In the genomic region with DNA sequence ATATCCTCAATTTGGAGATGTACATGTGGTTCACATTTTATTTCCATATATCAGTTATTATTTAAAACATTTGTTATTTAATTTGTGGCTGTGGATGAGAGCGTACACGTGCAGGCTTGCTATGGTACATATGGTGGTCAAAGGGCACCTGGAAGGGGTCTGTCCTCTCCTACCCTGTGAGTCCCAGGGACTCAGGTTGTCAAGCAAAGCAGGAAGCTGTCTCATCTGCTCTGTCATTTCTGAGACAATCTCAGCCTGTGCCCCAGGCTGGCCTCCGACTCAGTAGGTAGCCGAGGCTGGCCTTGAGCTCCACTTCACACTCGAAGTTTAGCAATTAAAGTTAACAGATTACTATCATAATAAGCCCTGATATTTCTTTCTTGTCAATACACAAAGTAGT, we compare ENCODE assay signal across 16 mouse cellular contexts.
"Had no signal": no experiment of that assay in that cellular context is flagged by ENCODE, and none has a peak within 500 bp of the region (broad histone marks: within the 10 kb centered on the region; RNA-seq: fewer than 3 reads in every experiment).

No protein-coding gene starts in this region.

- ATAC-seq: intestine, postnatal 0 days; midbrain, embryonic 13.5 days had no signal

- H3K4me2 ChIP-seq: midbrain, embryonic 13.5 days had no signal

- H3K4me3 ChIP-seq: limb, embryonic 12.5 days; midbrain, embryonic 13.5 days; neural tube, embryonic 15.5 days had no signal

- H3K9ac ChIP-seq: limb, embryonic 12.5 days; liver, embryonic 14.5 days; midbrain, embryonic 13.5 days; neural tube, embryonic 15.5 days; stomach, embryonic 15.5 days had no signal

- H3K27ac ChIP-seq: kidney, postnatal 0 days; limb, embryonic 12.5 days; liver, embryonic 14.5 days; midbrain, embryonic 13.5 days; neural tube, embryonic 15.5 days; stomach, embryonic 15.5 days had no signal

- H3K9me3 ChIP-seq: limb, embryonic 12.5 days; midbrain, embryonic 13.5 days; neural tube, embryonic 15.5 days; stomach, embryonic 15.5 days had no signal

- H3K36me3 ChIP-seq: limb, embryonic 12.5 days; midbrain, embryonic 13.5 days; neural tube, embryonic 15.5 days; stomach, embryonic 15.5 days had no signal

- DNase-seq: kidney, adult 8-10 months; kidney, postnatal 36 days; layer of hippocampus, adult 9-11 months; layer of hippocampus, postnatal 36 days; lung, adult 2 months; lung, postnatal 10 days; lung, postnatal 4 days; right cerebral cortex, adult 18-20 months; right cerebral cortex, postnatal 25 days had no signal

- H3K27me3 ChIP-seq: stomach, embryonic 15.5 days had no signal
